Mouse (Mus musculus): ENCODE data around the gene Ppp1r14d.

Gene Ppp1r14d

GRCm38 (mm10) chr2:119237210-119237870 lies 7.6 kb upstream of the Ppp1r14d start, which contains the start of gene Spint1:
Gene Spint1 (plus strand): TSS chr2:119237362.
- no peak for DNase-seq (ENCODE audit: low spot score in 2 of 2)

GRCm38 (mm10) chr2:119236682-119237209 lies 7.0 kb upstream of the Ppp1r14d start:
- no peak for DNase-seq (ENCODE audit: low spot score in 2 of 2)

- DNase-seq (ENCODE audit: low spot score in 2 of 2): no peak
These were observed 20.6 kb downstream of the Ppp1r14d start for GRCm38 (mm10) chr2:119209176-119209507.

- DNase-seq (ENCODE audit: low spot score in 2 of 2): peak; percentile 91 to 93
These were observed 21.1 kb downstream of the Ppp1r14d start, which contains the start of the genes Zfyve19 and Dnajc17 for GRCm38 (mm10) chr2:119208344-119209175. Gene Zfyve19 (plus strand): TSS chr2:119208617. Gene Dnajc17 (minus strand): TSS chr2:119208795.

GRCm38 (mm10) chr2:119207961-119208343 lies 21.8 kb downstream of the Ppp1r14d start:
- no peak for DNase-seq (ENCODE audit: low spot score in 2 of 2)

GRCm38 (mm10) chr2:119203871-119204460 lies 25.7 kb downstream of the Ppp1r14d start:
- no peak for DNase-seq (ENCODE audit: low spot score in 2 of 2)

- DNase-seq (ENCODE audit: low spot score in 2 of 2): no peak
These were observed 26.7 kb downstream of the Ppp1r14d start for GRCm38 (mm10) chr2:119202914-119203453.

- no peak for DNase-seq (ENCODE audit: low spot score in 2 of 2)
These were observed 30.8 kb downstream of the Ppp1r14d start for GRCm38 (mm10) chr2:119198934-119199333.

- DNase-seq (ENCODE audit: low spot score in 2 of 2): no peak
These were observed 31.7 kb downstream of the Ppp1r14d start for GRCm38 (mm10) chr2:119198049-119198448.

GRCm38 (mm10) chr2:119197493-119197892 lies 32.2 kb downstream of the Ppp1r14d start:
- no peak for DNase-seq (ENCODE audit: low spot score in 2 of 2)

GRCm38 (mm10) chr2:119196316-119197108 lies 33.2 kb downstream of the Ppp1r14d start:
- no peak for DNase-seq (ENCODE audit: low spot score in 2 of 2)

- DNase-seq (ENCODE audit: low spot score in 2 of 2): no peak
These were observed 35.6 kb downstream of the Ppp1r14d start for GRCm38 (mm10) chr2:119194140-119194539.

GRCm38 (mm10) chr2:119190969-119191368 lies 38.7 kb downstream of the Ppp1r14d start:
- DNase-seq (ENCODE audit: low spot score in 2 of 2): no peak

- DNase-seq (ENCODE audit: low spot score in 2 of 2): peak; percentile 86 to 89
These were observed 40.5 kb downstream of the Ppp1r14d start for GRCm38 (mm10) chr2:119189029-119189710.

GRCm38 (mm10) chr2:119182914-119183313 lies 46.8 kb downstream of the Ppp1r14d start:
- no peak for DNase-seq (ENCODE audit: low spot score in 2 of 2)

- no peak for DNase-seq (ENCODE audit: low spot score in 2 of 2)
These were observed 52.2 kb downstream of the Ppp1r14d start for GRCm38 (mm10) chr2:119177384-119177939.

- no peak for DNase-seq (ENCODE audit: low spot score in 2 of 2)
These were observed 52.9 kb downstream of the Ppp1r14d start for GRCm38 (mm10) chr2:119176761-119177160.

GRCm38 (mm10) chr2:119175614-119176013 lies 54.1 kb downstream of the Ppp1r14d start:
- no peak for DNase-seq (ENCODE audit: low spot score in 2 of 2)

- DNase-seq (ENCODE audit: low spot score in 2 of 2): no peak
These were observed 54.8 kb downstream of the Ppp1r14d start for GRCm38 (mm10) chr2:119174866-119175265.

GRCm38 (mm10) chr2:119173991-119174651 lies 55.6 kb downstream of the Ppp1r14d start, which contains the start of gene Gm14137:
Gene Gm14137 (plus strand): TSS chr2:119174509.
- DNase-seq (ENCODE audit: low spot score in 2 of 2): peak in 1 of 2 experiments; percentile 19
